Mouse (Mus musculus): ENCODE data around the gene Ccdc117. TPM values are rescaled to one million over a fixed set of nuclear protein-coding genes. Genes with fewer than 3 reads are reported as not detected.
"Not testable (repeated sequence)": the region's sequence is repeated elsewhere in the genome, so short reads cannot be mapped to it uniquely, and the experiment has no call there.

Gene Ccdc117
- 10 to 100 TPM; 32.0 to 35.2 TPM for total RNA-seq (2021)
- long read RNA-seq, experiment 1, transcript Ccdc117-201 (5 exons, 3,372 nt) = major isoform, 37 of 45 reads
- long read RNA-seq, experiment 1, partial matches to known transcripts = 3 of 45 reads
- long read RNA-seq, experiment 1, other reads (novel, unspliced or antisense) = 5 of 45 reads
- long read RNA-seq, experiment 2, transcript Ccdc117-201 (5 exons, 3,372 nt) = major isoform, 15 of 18 reads
- long read RNA-seq, experiment 2, partial matches to known transcripts = 0 of 18 reads
- long read RNA-seq, experiment 2, other reads (novel, unspliced or antisense) = 3 of 18 reads

DNA sequence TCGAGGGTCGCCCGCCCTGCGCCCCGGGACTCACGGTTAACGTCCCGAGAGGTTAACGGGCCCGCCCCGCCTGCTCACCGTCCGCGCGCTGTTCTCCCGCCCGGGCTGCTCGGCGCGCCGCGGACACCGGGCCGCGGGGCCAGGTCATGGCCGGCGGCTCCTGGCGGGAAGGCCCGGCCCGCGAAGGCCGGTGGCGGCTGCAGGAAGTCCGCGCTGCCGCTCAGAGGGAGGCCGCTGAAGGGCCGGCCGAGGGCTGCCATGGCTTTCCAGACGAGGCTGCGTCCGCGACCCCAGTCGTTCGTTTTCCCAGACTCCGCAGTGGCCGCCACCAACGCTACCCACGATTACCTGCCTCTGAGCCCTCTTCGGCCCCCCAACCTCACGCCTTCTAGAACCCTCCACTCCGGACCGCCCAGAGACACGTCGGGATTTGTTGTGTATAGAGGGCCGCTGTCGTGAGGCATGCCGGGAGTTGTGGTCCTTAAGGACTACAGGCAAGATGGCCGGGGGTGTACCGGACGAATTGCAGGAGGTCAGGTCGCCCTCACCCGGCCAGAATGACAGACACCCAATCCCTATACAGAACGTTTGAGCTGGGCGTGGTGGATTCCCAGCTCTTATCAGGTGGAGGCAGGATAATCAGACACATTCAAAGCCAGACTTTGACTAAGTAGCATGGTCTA lies at the start of gene Ccdc117:
Gene Ccdc117 (minus strand): TSS at position 389 of the 683 bp plus-strand sequence.
- DNase-seq = peak; percentile 96 to 98

DNA sequence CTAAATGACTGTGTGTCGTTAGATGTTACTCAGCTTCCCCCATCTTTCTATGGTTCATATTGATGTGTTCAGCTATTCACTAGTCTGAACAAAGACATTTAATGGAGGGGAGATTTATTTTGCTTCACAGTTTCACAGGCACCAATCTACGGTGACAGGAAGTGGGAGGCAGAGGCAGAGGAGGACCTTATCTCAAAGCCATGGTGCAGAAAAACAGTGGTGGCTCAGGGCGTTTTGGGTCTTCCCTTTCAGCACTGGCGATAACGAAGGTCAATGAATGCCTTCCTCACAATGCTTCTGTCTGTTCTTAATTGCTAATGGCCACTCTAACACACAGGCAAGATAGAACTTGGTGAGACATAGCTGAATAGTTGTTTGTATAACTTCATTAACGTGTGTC lies 33.1 kb upstream of the Ccdc117 start:
- no peak for DNase-seq

- DNase-seq = no peak
Observed at GRCm38 (mm10) chr11:5573821-5574220, 31.8 kb upstream of the Ccdc117 start.

GRCm38 (mm10) chr11:5571856-5572255 lies 29.9 kb upstream of the Ccdc117 start:
- no peak for DNase-seq

GRCm38 (mm10) chr11:5569474-5569873 lies 27.5 kb upstream of the Ccdc117 start, which contains the start of gene Ankrd36:
Gene Ankrd36 (plus strand): TSS chr11:5569684.
- DNase-seq = no peak

DNA sequence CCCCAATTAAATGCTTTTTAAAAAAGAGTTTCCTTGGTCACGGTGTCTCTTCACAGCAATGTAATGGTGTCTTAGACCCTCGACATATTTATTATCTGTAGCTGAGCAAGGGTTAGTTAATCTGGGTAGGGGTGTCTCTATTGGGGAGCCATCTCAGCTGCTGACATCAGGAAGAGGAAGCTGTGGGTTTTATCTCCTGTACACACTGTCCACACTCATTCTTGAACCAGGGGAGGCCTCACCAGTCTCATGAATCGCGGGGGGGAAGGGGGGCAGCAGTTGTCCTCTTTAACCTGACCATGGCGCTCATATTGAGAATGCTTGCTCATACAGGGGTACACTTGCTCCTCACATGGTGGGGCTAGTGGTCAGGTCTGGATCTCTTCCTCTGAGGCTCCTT lies 26.1 kb upstream of the Ccdc117 start:
- DNase-seq = no peak

DNA sequence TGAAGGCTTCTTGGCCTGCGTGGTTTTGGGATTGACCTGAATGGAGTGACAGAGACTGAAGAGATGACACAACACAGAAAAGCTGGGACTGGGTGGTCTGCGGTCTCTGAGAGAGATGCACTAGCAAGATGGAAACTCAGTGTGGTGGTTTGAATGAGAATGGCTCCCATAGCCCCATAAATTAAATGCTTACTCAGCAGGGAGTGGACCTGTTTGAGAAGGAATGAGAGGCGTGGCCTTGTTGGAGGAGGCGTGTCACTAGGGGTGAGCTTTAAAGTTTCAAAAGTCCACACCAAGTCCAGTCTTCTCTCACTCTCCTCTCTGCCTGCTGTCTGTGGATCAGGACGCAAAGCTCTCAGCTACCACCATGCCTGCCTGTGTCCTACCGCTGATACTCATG lies 25.7 kb upstream of the Ccdc117 start:
- DNase-seq = no peak

DNA sequence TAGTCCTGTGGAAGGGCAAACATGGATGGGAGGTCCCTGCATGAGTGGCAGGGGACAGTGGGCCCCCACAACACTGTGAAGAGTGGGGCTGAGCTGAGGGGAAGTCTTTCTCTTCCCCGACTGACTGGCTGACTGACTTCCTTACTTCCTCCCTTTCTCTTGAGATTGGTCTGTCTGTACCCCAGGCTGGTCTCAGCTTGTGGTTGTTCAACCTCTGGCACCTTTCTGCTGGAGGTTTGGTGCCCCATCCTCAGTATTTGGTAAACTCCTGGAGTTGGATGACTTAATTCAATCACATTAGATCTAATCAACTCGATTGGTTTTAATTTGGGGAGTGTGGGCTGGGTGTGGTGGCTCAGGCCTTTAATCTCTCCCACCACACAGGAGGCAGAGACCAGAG lies 24.5 kb upstream of the Ccdc117 start:
- DNase-seq = no peak

- no peak for DNase-seq
Observed at GRCm38 (mm10) chr11:5565596-5565995, 23.6 kb upstream of the Ccdc117 start.

GRCm38 (mm10) chr11:5563898-5564297 lies 21.9 kb upstream of the Ccdc117 start:
- no peak for DNase-seq

DNA sequence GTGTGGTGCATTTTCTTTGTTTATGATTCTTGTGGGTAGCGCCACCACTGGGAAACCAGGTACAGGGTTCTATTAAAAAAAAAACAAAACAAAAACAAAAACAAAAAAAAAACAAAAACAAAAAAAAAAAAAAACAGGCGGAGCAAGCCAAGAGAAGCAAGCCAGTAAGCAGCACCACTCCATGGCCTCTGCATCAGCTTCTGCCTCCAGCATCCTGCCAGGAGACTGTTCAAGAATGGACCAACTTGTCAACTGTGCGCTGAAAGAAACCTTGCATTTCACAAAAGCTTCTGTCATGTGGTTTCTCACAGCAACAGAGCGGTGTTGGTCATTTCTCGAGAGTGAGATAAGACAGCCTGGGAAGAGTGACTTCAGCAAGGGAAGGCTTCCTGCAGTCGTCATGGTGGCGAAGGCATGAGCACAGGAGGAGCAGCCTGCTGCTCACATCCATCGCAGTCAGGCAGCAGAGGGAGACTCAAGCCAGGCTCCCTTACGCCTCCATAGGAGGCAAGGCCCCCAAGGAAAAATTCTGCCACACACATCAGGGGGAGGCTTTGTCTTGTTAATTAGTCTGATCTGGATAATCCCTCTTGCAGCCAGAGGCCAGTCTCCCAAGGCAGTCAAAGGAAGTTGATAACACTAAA lies 20.8 kb upstream of the Ccdc117 start:
- no peak for DNase-seq

DNA sequence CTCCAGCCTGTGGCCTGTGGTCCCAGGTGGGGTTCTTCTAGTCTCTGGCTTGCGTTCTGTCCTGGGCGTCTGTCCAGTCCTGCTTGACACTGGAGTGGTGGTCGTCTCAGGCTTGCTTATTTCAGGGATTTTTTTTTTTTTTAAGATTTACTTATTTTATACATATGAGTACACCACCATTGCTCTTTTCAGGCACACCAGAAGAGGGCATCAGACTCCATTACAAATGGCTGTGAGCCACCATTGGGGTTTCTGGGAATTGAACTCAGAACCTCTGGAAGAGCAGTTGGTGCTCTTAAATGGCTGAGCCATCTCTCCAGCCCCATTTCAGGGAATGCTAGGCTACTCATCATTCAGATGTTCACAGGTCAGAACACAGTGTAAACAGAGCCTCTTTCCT lies 18.3 kb upstream of the Ccdc117 start:
- no peak for DNase-seq

GRCm38 (mm10) chr11:5551931-5552330 lies 9.9 kb upstream of the Ccdc117 start:
- DNase-seq = no peak

GRCm38 (mm10) chr11:5551430-5551829 lies 9.4 kb upstream of the Ccdc117 start:
- no peak for DNase-seq

GRCm38 (mm10) chr11:5546693-5547092 lies 4.7 kb upstream of the Ccdc117 start:
- no peak for DNase-seq

GRCm38 (mm10) chr11:5545457-5545856 lies 3.5 kb upstream of the Ccdc117 start:
- no peak for DNase-seq

- DNase-seq = not testable (repeated sequence)
Observed at GRCm38 (mm10) chr11:5544709-5545108, 2.7 kb upstream of the Ccdc117 start.

DNA sequence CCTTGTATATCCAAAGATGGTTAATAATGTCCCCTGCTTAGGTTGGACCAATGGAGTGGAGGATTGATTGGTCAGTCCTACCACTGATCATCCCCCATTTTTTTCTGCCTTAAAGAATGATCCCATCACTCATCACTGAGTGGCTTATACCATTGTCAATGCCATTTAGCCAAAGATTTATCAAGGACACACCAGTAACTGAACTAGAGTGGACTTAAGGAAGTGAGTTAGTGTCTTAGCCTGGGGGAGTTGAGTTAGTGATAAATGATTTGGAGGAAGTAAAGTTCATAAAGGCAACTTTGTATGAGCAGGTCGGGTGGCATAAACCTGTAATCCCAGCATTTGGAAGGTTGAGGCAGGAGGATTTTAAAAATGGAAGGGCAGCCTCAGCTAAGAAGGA lies 1.3 kb upstream of the Ccdc117 start:
- DNase-seq = no peak

- DNase-seq = no peak
Observed at GRCm38 (mm10) chr11:5542482-5543185, 647 bp upstream of the Ccdc117 start.

DNA sequence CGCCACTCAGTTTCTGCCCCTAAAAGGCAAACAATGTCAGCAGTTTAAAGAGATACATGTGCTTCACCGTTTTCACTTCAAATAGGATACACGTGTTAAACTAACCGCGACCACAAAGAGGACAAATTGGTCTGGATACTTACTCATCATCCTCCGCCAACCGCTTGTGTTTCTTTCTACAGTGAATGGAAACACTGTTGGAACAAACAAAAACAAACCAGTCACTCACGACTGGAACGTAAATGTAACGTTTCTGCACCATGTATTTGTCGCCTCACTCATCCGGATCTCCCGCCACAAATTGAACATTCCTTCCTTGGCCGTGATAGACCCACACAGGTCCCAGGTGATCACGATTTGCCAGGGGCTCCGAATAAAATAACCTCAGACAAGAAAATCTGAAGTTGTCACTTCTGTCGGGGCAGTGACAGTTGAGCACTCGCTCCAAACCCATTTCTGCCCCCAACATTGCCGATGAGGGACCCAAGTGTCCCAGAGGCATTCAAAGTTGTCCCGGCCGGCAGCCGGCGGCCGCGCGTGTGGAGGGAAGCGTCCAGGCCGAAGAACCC lies 673 bp downstream of the Ccdc117 start:
- no peak for DNase-seq

- DNase-seq = no peak
Observed at GRCm38 (mm10) chr11:5540331-5540730, 1.7 kb downstream of the Ccdc117 start.

DNA sequence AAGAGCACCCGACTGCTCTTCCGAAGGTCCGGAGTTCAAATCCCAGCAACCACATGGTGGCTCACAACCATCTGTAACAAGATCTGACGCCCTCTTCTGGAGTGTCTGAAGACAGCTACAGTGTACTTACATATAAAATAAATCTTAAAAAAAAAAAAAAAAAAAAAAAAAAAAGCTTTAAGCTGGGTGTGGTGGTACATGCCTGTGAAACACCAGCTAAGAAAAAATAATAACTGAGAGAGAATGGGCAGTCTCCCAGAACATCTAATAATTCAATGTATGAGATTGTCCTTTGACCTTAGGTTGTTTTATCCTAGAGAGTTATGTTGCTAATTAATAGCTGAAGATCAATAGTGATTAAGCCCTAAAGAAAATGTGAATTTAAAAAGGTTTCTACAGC lies 4.5 kb downstream of the Ccdc117 start:
- DNase-seq = not testable (repeated sequence)
